Mouse (Mus musculus): ENCODE measurements around the gene Pole4. TPM values are rescaled to one million over a fixed set of nuclear protein-coding genes. Genes with fewer than 3 reads are reported as not detected.
"Not testable (repeated sequence)": the region's sequence is repeated elsewhere in the genome, so short reads cannot be mapped to it uniquely, and the experiment has no call there.

The Pole4 gene
- polyA plus RNA-seq, 1 experiment from 2014 or later, result 97.1 TPM

DNA sequence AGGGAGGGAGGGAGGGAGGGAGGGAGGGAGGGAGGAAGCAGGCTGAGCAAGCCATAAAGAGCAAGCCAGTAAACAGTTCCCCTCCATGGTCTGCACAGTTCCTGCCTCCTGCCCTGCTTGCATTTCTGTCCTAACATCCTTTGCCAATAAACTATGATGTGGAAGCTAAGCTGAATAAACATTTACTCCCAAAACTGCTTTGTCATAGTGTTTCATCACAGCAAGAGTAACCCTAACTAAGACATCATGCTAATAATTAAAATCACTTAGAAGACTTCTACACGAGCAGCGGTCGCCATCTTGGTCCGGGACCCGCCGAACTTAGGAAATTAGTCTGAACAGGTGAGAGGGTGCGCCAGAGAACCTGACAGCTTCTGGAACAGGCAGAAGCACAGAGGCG is 79.8 kb downstream of the Pole4 start:
- H3K36me3 ChIP-seq (ENCODE audit: control insufficient read depth, insufficient read depth, low read length); H3K9ac ChIP-seq (ENCODE audit: low read length); H3K27me3 ChIP-seq (ENCODE audit: control insufficient read depth, insufficient read depth, low read length); H3K9me3 ChIP-seq (ENCODE audit: control insufficient read depth, low read length); H3K4me2 ChIP-seq (ENCODE audit: low read length); H3K4me1 ChIP-seq (ENCODE audit: control insufficient read depth in 2 of 2, insufficient read depth in 2 of 2, low read length in 2 of 2); ATAC-seq (ENCODE audit: insufficient number of reproducible peaks, insufficient read depth, low FRiP score, low read depth); H3K4me3 ChIP-seq (ENCODE audit: control insufficient read depth in 1 of 2, insufficient read depth in 1 of 2, low read depth in 1 of 2, low read length in 2 of 2); H3K27ac ChIP-seq (replicated peaks in 1 of 2; ENCODE audit: control insufficient read depth in 1 of 2, insufficient read depth in 1 of 2, low read depth in 2 of 2, low read length in 2 of 2): not testable (repeated sequence)
- 96% methylated on average over 7 of the region's 8 CpGs for WGBS

DNA sequence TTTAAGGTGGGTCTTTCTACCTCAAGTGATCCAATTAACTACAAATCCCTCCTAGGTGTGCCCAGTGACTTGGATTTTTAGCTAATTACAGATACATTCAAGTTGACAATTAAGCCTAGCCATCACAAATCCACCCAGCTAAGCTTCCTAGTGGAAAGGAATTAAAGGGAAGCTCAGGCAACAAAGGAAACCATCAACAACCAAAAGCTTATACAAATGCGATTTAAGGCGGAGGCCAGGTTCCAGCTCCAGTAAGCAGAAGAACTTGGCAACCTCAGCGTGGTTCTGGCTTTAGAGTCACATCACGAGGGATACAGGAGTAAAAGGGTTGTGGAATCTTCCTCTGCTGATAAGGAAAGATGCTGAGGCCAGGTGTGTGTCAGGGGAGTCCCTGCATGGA is 92.0 kb downstream of the Pole4 start:
- WGBS, result 72% methylated on average over 4 of the region's 4 CpGs
- no peaks in the 10 kb centered on the region for H3K4me1 ChIP-seq (ENCODE audit: control insufficient read depth in 2 of 2, insufficient read depth in 2 of 2, low read length in 2 of 2)
- no peaks in the 10 kb centered on the region for H3K9me3 ChIP-seq (ENCODE audit: control insufficient read depth, low read length)
- no peak for ATAC-seq (ENCODE audit: insufficient number of reproducible peaks, insufficient read depth, low FRiP score, low read depth)
- no peaks in the 10 kb centered on the region for H3K27me3 ChIP-seq (ENCODE audit: control insufficient read depth, insufficient read depth, low read length)
- H3K4me2 ChIP-seq (ENCODE audit: low read length), result no peak overlapping the region
- no peaks in the 10 kb centered on the region for H3K36me3 ChIP-seq (ENCODE audit: control insufficient read depth, insufficient read depth, low read length)
- H3K27ac ChIP-seq (replicated peaks in 1 of 2; ENCODE audit: control insufficient read depth in 1 of 2, insufficient read depth in 1 of 2, low read depth in 2 of 2, low read length in 2 of 2), result no peak overlapping the region
- H3K9ac ChIP-seq (ENCODE audit: low read length), result no peak overlapping the region
- no peak overlapping the region for H3K4me3 ChIP-seq (ENCODE audit: control insufficient read depth in 1 of 2, insufficient read depth in 1 of 2, low read depth in 1 of 2, low read length in 2 of 2)

DNA sequence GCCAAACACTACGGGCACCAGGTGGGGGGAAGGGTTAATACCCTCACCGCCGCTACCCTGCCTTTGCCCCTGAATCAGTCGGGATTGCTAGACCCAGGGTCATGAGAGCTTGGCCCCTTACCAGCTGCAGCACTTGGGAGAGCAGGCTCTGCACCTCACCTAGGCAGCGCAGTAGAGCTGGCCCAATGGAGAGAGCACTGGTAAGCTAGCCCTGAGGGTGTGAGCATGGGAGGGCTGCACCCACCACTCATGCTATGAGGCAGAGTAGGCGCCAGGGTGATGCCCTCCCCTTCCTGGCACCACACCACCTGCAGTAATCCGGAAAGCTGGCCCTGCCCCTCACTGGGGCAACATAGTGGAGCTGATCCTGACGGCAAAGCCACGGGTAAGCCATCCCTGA is 94.1 kb downstream of the Pole4 start:
- H3K9me3 ChIP-seq (ENCODE audit: control insufficient read depth, low read length), result no peaks in the 10 kb centered on the region
- no peaks in the 10 kb centered on the region for H3K27me3 ChIP-seq (ENCODE audit: control insufficient read depth, insufficient read depth, low read length)
- 0 out of 2 replicates have a peak, but pooled peaks have one; percentile 31 for ATAC-seq (ENCODE audit: insufficient number of reproducible peaks, insufficient read depth, low FRiP score, low read depth)
- H3K9ac ChIP-seq (ENCODE audit: low read length), result no peak overlapping the region
- no peak overlapping the region for H3K4me3 ChIP-seq (ENCODE audit: control insufficient read depth in 1 of 2, insufficient read depth in 1 of 2, low read depth in 1 of 2, low read length in 2 of 2)
- no peaks in the 10 kb centered on the region for H3K4me1 ChIP-seq (ENCODE audit: control insufficient read depth in 2 of 2, insufficient read depth in 2 of 2, low read length in 2 of 2)
- 77% methylated on average over 9 of the region's 9 CpGs for WGBS
- H3K27ac ChIP-seq (replicated peaks in 1 of 2; ENCODE audit: control insufficient read depth in 1 of 2, insufficient read depth in 1 of 2, low read depth in 2 of 2, low read length in 2 of 2), result no peak overlapping the region
- H3K4me2 ChIP-seq (ENCODE audit: low read length), result no peak overlapping the region
- H3K36me3 ChIP-seq (ENCODE audit: control insufficient read depth, insufficient read depth, low read length), result no peaks in the 10 kb centered on the region

DNA sequence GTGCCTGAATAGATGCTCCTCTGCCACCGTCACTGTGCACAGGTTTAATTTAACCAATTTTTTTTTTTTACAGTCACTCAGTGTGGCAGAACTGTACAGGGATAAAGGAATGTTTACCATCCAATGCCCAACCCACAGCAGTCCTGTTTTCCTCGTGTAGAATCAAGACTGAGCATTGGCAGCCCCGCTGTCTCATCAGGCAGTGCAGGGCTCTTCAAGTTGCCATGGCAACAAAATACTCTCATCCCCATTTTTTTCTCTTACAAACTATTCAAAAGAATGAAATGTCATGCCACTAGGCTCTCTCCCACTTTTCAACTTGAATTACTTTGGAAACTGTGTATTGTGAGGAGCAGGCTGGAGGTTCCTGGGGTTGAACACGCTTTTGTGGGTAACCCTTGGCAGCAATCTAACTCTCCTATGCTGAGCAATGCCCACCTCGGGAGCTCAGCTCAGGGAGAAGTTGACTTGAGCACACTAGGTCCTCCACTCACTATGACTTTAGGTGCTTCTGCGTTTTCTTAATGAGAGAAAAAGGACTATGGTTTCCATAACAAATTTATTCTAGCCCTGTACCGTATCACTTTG is 95.7 kb downstream of the Pole4 start:
- WGBS, result 76% methylated on average over 7 of the region's 7 CpGs
- H3K4me2 ChIP-seq (ENCODE audit: low read length), result no peak overlapping the region
- H3K36me3 ChIP-seq (ENCODE audit: control insufficient read depth, insufficient read depth, low read length), result no peaks in the 10 kb centered on the region
- no peak overlapping the region for H3K9ac ChIP-seq (ENCODE audit: low read length)
- no peak for ATAC-seq (ENCODE audit: insufficient number of reproducible peaks, insufficient read depth, low FRiP score, low read depth)
- H3K4me3 ChIP-seq (ENCODE audit: control insufficient read depth in 1 of 2, insufficient read depth in 1 of 2, low read depth in 1 of 2, low read length in 2 of 2), result no peak overlapping the region
- H3K9me3 ChIP-seq (ENCODE audit: control insufficient read depth, low read length), result no peaks in the 10 kb centered on the region
- H3K27ac ChIP-seq (replicated peaks in 1 of 2; ENCODE audit: control insufficient read depth in 1 of 2, insufficient read depth in 1 of 2, low read depth in 2 of 2, low read length in 2 of 2), result no peak overlapping the region
- H3K27me3 ChIP-seq (ENCODE audit: control insufficient read depth, insufficient read depth, low read length), result no peaks in the 10 kb centered on the region
- H3K4me1 ChIP-seq (ENCODE audit: control insufficient read depth in 2 of 2, insufficient read depth in 2 of 2, low read length in 2 of 2), result no peaks in the 10 kb centered on the region

DNA sequence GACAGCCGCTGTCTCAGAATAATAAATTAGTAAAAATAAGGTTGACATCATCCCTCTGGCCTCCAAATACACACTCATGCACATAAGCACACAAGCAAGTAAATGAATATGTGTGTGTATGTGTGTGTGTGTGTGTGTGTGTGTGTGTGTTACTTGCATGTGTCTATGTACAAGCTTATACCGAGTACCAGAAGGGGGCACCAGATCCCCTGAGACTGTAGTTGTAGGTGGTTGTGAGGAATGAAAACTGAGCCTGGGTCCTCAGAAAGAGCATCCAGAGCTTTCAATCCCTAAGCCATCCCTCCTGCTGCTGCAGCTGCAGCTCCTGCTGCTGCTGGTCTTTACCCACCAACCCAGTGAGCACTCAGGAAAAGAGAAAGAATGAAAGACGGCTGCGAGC is 96.4 kb downstream of the Pole4 start:
- ATAC-seq (ENCODE audit: insufficient number of reproducible peaks, insufficient read depth, low FRiP score, low read depth), result no peak
- WGBS, result 97% methylated on average over 4 of the region's 4 CpGs

DNA sequence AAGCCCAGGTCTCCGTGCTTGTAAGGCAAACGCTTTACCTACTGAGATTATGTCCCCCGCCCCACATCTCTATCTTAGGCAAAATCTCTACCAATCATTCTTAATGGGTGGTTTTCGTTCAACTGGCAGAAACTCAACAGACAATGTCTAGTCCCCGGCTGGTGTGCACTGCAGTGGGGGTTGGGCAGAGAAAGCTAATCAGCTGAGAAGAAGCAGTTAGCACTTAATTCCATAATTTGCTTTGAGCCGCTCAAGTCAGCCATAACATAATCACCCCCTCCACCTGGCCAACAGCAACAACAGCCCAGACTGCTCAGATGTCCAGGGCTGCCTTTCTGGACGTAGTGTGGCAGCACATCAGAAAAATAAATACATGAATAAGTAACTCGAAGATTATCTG is 100.4 kb downstream of the Pole4 start:
- H3K27ac ChIP-seq (replicated peaks in 1 of 2; ENCODE audit: control insufficient read depth in 1 of 2, insufficient read depth in 1 of 2, low read depth in 2 of 2, low read length in 2 of 2), result no peak overlapping the region
- no peaks in the 10 kb centered on the region for H3K27me3 ChIP-seq (ENCODE audit: control insufficient read depth, insufficient read depth, low read length)
- no peak for ATAC-seq (ENCODE audit: insufficient number of reproducible peaks, insufficient read depth, low FRiP score, low read depth)
- no peak overlapping the region for H3K9ac ChIP-seq (ENCODE audit: low read length)
- WGBS, result 57% methylated on average over 8 of the region's 8 CpGs
- no peak overlapping the region for H3K4me2 ChIP-seq (ENCODE audit: low read length)
- H3K4me1 ChIP-seq (ENCODE audit: control insufficient read depth in 2 of 2, insufficient read depth in 2 of 2, low read length in 2 of 2), result no peaks in the 10 kb centered on the region
- H3K4me3 ChIP-seq (ENCODE audit: control insufficient read depth in 1 of 2, insufficient read depth in 1 of 2, low read depth in 1 of 2, low read length in 2 of 2), result no peak overlapping the region
- H3K36me3 ChIP-seq (ENCODE audit: control insufficient read depth, insufficient read depth, low read length), result no peaks in the 10 kb centered on the region
- no peaks in the 10 kb centered on the region for H3K9me3 ChIP-seq (ENCODE audit: control insufficient read depth, low read length)

More for the DNA sequence above, 96.4 kb downstream of the Pole4 start:
- Histone ChIP-seq H3K27ac (replicated peaks in 1 of 2; ENCODE audit: control insufficient read depth in 1 of 2, insufficient read depth in 1 of 2, low read depth in 2 of 2, low read length in 2 of 2) (no peak overlapping the region), H3K4me2 (ENCODE audit: low read length) (no peak overlapping the region), H3K27me3 (ENCODE audit: control insufficient read depth, insufficient read depth, low read length) (no peaks in the 10 kb centered on the region), H3K9me3 (ENCODE audit: control insufficient read depth, low read length) (no peaks in the 10 kb centered on the region), H3K9ac (ENCODE audit: low read length) (no peak overlapping the region), H3K4me3 (ENCODE audit: control insufficient read depth in 1 of 2, insufficient read depth in 1 of 2, low read depth in 1 of 2, low read length in 2 of 2) (no peak overlapping the region), H3K36me3 (ENCODE audit: control insufficient read depth, insufficient read depth, low read length) (no peaks in the 10 kb centered on the region), H3K4me1 (ENCODE audit: control insufficient read depth in 2 of 2, insufficient read depth in 2 of 2, low read length in 2 of 2) (no peaks in the 10 kb centered on the region)

DNA sequence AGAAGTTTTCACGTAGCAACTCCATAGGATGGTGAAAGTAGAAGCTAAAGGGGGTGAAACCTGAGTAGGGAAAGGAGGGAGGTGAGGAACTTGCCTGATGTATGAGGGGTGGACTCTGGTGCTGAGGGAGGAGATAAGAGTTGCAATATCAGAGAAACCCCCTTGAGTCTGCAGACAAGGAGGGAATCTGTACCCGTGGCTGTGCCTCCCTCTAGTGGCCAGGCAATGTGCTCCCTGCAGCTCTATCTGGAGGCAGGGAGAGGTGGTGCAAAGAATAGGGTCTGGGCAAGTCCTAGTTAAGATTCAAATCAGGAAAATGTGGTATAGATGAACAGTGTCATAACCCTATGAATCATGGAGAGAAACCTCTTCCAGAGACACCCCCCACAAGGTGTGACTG is 101.5 kb downstream of the Pole4 start:
- Histone ChIP-seq H3K36me3 (ENCODE audit: control insufficient read depth, insufficient read depth, low read length) (no peaks in the 10 kb centered on the region), H3K9ac (ENCODE audit: low read length) (no peak overlapping the region), H3K4me2 (ENCODE audit: low read length) (no peak overlapping the region), H3K27me3 (ENCODE audit: control insufficient read depth, insufficient read depth, low read length) (no peaks in the 10 kb centered on the region), H3K9me3 (ENCODE audit: control insufficient read depth, low read length) (no peaks in the 10 kb centered on the region), H3K27ac (replicated peaks in 1 of 2; ENCODE audit: control insufficient read depth in 1 of 2, insufficient read depth in 1 of 2, low read depth in 2 of 2, low read length in 2 of 2) (no peak overlapping the region), H3K4me1 (ENCODE audit: control insufficient read depth in 2 of 2, insufficient read depth in 2 of 2, low read length in 2 of 2) (no peaks in the 10 kb centered on the region), H3K4me3 (ENCODE audit: control insufficient read depth in 1 of 2, insufficient read depth in 1 of 2, low read depth in 1 of 2, low read length in 2 of 2) (no peak overlapping the region)
- 40% methylated on average over 2 of the region's 2 CpGs for WGBS
- no peak for ATAC-seq (ENCODE audit: insufficient number of reproducible peaks, insufficient read depth, low FRiP score, low read depth)

DNA sequence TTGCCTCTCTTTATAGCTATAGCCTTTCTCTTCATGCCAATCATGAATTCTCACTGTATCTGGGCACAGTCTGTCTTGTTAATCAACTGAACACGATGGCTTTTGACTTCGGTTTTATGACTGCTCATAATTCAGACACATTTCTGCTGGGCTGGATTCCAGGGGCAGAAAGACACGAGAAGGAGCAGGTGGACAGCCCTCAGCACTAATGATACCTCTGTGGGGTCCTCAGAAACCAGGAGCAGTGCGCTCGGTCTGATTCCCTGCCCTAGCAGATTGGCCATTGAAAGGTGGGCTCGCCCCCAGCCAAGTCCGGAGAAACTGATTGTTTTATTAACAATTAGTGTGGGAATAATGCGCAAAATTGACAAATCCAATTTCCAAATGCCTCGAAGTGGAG is 101.9 kb downstream of the Pole4 start:
- H3K9ac ChIP-seq (ENCODE audit: low read length), result no peak overlapping the region

More for the DNA sequence above, 101.9 kb downstream of the Pole4 start:
- no peak overlapping the region for H3K4me2 ChIP-seq (ENCODE audit: low read length)
- H3K36me3 ChIP-seq (ENCODE audit: control insufficient read depth, insufficient read depth, low read length), result no peaks in the 10 kb centered on the region
- no peak overlapping the region for H3K27ac ChIP-seq (replicated peaks in 1 of 2; ENCODE audit: control insufficient read depth in 1 of 2, insufficient read depth in 1 of 2, low read depth in 2 of 2, low read length in 2 of 2)
- H3K4me1 ChIP-seq (ENCODE audit: control insufficient read depth in 2 of 2, insufficient read depth in 2 of 2, low read length in 2 of 2), result no peaks in the 10 kb centered on the region
- no peaks in the 10 kb centered on the region for H3K27me3 ChIP-seq (ENCODE audit: control insufficient read depth, insufficient read depth, low read length)
- H3K9me3 ChIP-seq (ENCODE audit: control insufficient read depth, low read length), result no peaks in the 10 kb centered on the region
- WGBS, result 81% methylated on average over 9 of the region's 9 CpGs
- ATAC-seq (ENCODE audit: insufficient number of reproducible peaks, insufficient read depth, low FRiP score, low read depth), result no peak
- H3K4me3 ChIP-seq (ENCODE audit: control insufficient read depth in 1 of 2, insufficient read depth in 1 of 2, low read depth in 1 of 2, low read length in 2 of 2), result no peak overlapping the region

All from heart, embryonic 14.5 days (tissue).